Mouse (Mus musculus) forebrain, embryonic 14.5 days (tissue): Measurements from ENCODE around the gene Elf4. TPM values are rescaled to one million over a fixed set of nuclear protein-coding genes. Genes with fewer than 3 reads are reported as not detected.

Source experiments
- ATAC-seq: fragments of 200-750 bp; cut with Nextera tagmentation; 2 replicates; pipeline ENCODE4 v1.8.0; 2017; ENCODE audit warnings: mild to moderate bottlenecking, moderate library complexity
- DNase-seq: peaks from one replicate; pipeline ENCODE4 v3.0.0-alpha.2; 2015; ENCODE audit warnings: low spot score
- H3K27ac ChIP-seq: fragments of 300-500 bp; sonication (generic); 2 replicates; pipeline ENCODE4 v1.5.1; 2014; ENCODE audit warnings: low read depth, mild to moderate bottlenecking, control low read depth, low read length, moderate library complexity
- H3K27me3 ChIP-seq: fragments of 300-500 bp; sonication (generic); replicated peaks from 2 replicates; pipeline ENCODE4 v1.6.1; 2014; ENCODE audit warnings: low read length, control low read depth, mixed read lengths; ENCODE audit not compliant: control insufficient read depth, insufficient read depth
- H3K36me3 ChIP-seq: fragments of 300-500 bp; sonication (generic); 2 replicates; pipeline ENCODE4 v1.6.1; 2014; ENCODE audit warnings: low read length, control low read depth; ENCODE audit not compliant: control insufficient read depth, insufficient read depth
- H3K4me1 ChIP-seq: fragments of 300-500 bp; sonication (generic); 2 replicates; pipeline ENCODE4 v1.6.1; 2014; ENCODE audit warnings: antibody characterized with exemption, low read length, control low read depth; ENCODE audit not compliant: control insufficient read depth, insufficient read depth
- H3K4me2 ChIP-seq: fragments of 300-500 bp; sonication (generic); 2 replicates; pipeline ENCODE4 v1.6.1; 2014; ENCODE audit warnings: mild to moderate bottlenecking, control low read depth, low read length
- H3K4me3 ChIP-seq: fragments of 300-500 bp; sonication (generic); 2 replicates; pipeline ENCODE4 v1.5.1; 2014; ENCODE audit warnings: low read depth, low read length, control low read depth
- H3K9ac ChIP-seq: fragments of 300-500 bp; sonication (generic); 2 replicates; pipeline ENCODE4 v1.6.1; 2014; ENCODE audit warnings: mild to moderate bottlenecking, low read length, control low read depth, moderate library complexity
- H3K9me3 ChIP-seq: fragments of 300-500 bp; sonication (generic); replicated peaks from 2 replicates; pipeline ENCODE4 v1.6.1; 2016; ENCODE audit warnings: low read length, control low read depth, mixed read lengths; ENCODE audit not compliant: control insufficient read depth
- WGBS: fragments of 180-500 bp; shearing (Covaris S2); extraction: QIAGEN DNeasy Blood & Tissue Kit; methylation state at CpG from one replicate; pipeline ENCODE4 v1.1.7; 2014; 5-methylcytosine and 5-hydroxymethylcytosine counted together
- polyA plus RNA-seq: library from polyadenylated mRNA; unstranded; fragments of >200 nt; fragmentation: Nextera tagmentation; extraction: Ambion mirVana; gene quantifications from 2 replicates; pipeline ENCODE4 v1.2.1, GENCODE M21; 2014

The Elf4 gene
- polyA plus RNA-seq, 1 experiment from 2014 or later, result 0.69 TPM

GRCm38 (mm10) chrX:48383643-48384042 lies 79.3 kb downstream of the Elf4 start:
- Histone ChIP-seq H3K4me1 (no peaks in the 10 kb centered on the region), H3K4me2 (no peak overlapping the region), H3K9me3 (no peaks in the 10 kb centered on the region), H3K36me3 (peaks cover 53% of the 10 kb centered on the region), H3K27ac (no peak overlapping the region), H3K4me3 (no peak overlapping the region), H3K9ac (no peak overlapping the region), H3K27me3 (no peaks in the 10 kb centered on the region)
- 50% methylated on average over 7 of the region's 7 CpGs for WGBS
- ATAC-seq, result no peak
- DNase-seq, result peak; percentile 29

DNA sequence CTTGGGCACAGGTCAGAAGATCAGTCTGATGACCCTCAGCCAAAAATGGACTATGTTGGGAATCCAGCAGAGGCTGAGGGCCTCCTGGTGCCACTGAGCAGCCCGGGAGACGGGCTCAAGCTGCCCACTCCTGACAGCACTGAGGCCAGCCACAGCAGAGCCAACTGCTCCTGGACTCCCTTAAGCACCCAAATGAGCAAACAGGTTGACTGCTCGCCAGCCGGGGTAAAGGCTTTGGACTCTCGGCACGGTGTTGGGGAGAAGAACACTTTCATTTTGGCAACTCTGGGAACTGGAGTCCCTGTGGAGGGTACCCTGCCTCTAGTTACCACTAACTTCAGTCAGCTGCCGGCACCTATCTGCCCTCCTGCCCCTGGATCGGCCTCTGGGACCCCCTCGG lies 95.1 kb downstream of the Elf4 start:
- 89% methylated on average over 9 of the region's 9 CpGs for WGBS
- DNase-seq (no peak), ATAC-seq (no peak)
- no peak overlapping the region for H3K4me2 ChIP-seq
- H3K9ac ChIP-seq, result no peak overlapping the region
- peaks cover 48% of the 10 kb centered on the region for H3K36me3 ChIP-seq
- H3K4me3 ChIP-seq, result no peak overlapping the region
- H3K9me3 ChIP-seq, result no peaks in the 10 kb centered on the region
- H3K4me1 ChIP-seq, result no peaks in the 10 kb centered on the region
- H3K27me3 ChIP-seq, result no peaks in the 10 kb centered on the region
- H3K27ac ChIP-seq, result no peak overlapping the region

DNA sequence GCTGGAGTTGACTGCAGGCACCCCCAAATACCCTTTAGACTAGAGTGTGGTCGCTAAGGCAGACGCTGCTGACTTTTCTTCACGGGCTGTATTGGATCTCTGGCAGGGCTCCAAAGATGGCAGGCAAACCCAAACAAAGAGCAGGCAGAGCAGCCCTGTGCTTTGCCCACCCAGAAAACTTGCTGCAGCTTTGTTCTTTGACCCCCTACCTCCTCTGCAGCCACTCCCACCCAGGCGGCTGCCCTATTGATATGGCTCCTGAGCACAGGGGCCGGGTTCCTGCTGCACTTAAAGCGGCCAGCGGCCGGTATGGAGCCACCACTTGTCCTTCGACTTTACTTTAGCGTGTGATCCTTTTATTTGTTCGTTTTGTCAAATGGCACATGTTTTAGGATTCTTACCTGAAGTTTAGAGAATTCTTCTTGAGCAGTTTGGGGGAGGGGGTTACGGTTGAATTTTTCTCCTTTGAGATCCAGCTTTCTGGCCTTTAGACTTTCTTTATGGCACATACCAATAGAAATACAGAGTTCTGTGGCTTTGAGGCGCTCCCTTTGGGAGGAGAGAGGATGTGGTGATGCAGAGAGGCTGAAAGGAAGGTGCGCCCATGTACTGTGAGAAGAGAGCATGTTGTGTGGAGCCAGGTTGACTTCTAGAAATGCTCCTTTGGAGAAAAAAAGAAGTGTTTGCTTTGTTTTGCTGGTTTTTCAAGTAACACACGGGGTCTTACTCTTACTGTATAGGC lies 96.9 kb downstream of the Elf4 start:
- Histone ChIP-seq H3K9me3 (no peaks in the 10 kb centered on the region), H3K36me3 (peaks cover 45% of the 10 kb centered on the region)

More for the DNA sequence above, 96.9 kb downstream of the Elf4 start:
- no peaks in the 10 kb centered on the region for H3K27me3 ChIP-seq
- H3K9ac ChIP-seq, result no peak overlapping the region
- no peak overlapping the region for H3K4me3 ChIP-seq
- no peak overlapping the region for H3K4me2 ChIP-seq
- peak; percentile 37; the same call in 1 of the 2 replicates for ATAC-seq
- peak; percentile 35 for DNase-seq
- no peak overlapping the region for H3K27ac ChIP-seq
- WGBS, result 40% methylated on average over 15 of the region's 15 CpGs
- no peaks in the 10 kb centered on the region for H3K4me1 ChIP-seq

Other genes starting within 250 kb of the Elf4 start
- gene Utp14a, start 206.3 kb downstream of the Elf4 start, polyA plus RNA-seq, result 17.9 and 18.7 TPM in 2 replicates
- 4.7 and 6.6 TPM in 2 replicates for gene Bcorl1, start 121.8 kb downstream of the Elf4 start, polyA plus RNA-seq
- gene Aifm1, start 50.4 kb upstream of the Elf4 start, polyA plus RNA-seq, result 46.0 and 49.9 TPM in 2 replicates
- 74.8 and 84.5 TPM in 2 replicates for gene Rab33a, start 56.2 kb upstream of the Elf4 start, polyA plus RNA-seq
- 12.4 and 16.3 TPM in 2 replicates for gene Zfp280c, start 131.4 kb upstream of the Elf4 start, polyA plus RNA-seq
- gene Slc25a14, start 160.3 kb upstream of the Elf4 start, polyA plus RNA-seq, result 48.6 and 52.7 TPM in 2 replicates
- gene Gpr119, start 211.3 kb upstream of the Elf4 start, polyA plus RNA-seq, result not detected in 2 replicates
- gene Rbmx2, start 231.9 kb upstream of the Elf4 start, polyA plus RNA-seq, result 23.8 and 27.6 TPM in 2 replicates